Mouse (Mus musculus): ENCODE data around the gene Caln1.

DNA sequence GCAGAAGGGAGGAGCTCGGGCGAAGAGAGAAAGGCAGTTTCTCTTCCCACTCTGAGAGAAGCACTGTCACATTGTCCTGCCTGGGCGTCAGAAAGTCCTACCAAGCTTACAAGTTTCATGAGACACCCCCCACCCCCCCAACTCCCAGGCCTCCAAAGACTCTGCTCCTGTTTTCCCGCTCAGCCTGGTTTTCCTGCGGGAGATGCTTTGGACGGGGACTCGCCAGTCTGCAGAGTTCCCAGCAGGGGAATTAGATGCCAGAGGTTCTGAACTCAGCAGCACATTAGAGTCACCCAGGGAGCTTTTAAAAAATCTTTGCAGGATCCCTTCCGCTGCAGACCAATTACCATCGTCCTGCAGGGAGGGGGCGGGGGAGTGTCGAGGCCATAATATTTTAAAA is 482.9 kb downstream of the Caln1 start:
- no peak for TF ChIP-seq POLR2A (IDR thresholded peaks at IDR 0.05; ENCODE audit: borderline replicate concordance, extremely low read depth, insufficient read depth, insufficient read length, poor library complexity, severe bottlenecking)
- no peak for TF ChIP-seq CTCF (IDR thresholded peaks at IDR 0.05; ENCODE audit: borderline replicate concordance, extremely low read depth, insufficient read depth, insufficient read length)
